Mouse (Mus musculus) MEL (cell line): ENCODE results near the gene Msrb1. TPM values are rescaled to one million over a fixed set of nuclear protein-coding genes. Genes with fewer than 3 reads are reported as not detected.

Source experiments
- DNase-seq: peaks from one replicate; pipeline ENCODE4 v3.0.0; 2011; ENCODE audit warnings: low read depth, low spot score
- H3K27ac ChIP-seq: 2 replicates; pipeline ENCODE4 v1.5.1; 2012; ENCODE audit warnings: low read depth, mild to moderate bottlenecking, control low read depth, low read length, moderate library complexity; ENCODE audit not compliant: control insufficient read depth
- H3K27me3 ChIP-seq, 2 experiments: fragments of 150-350 bp in 1 of 2; sonication (generic) in 1 of 2; 2 replicates each; pipeline ENCODE4 v1.6.1; 2012; ENCODE audit warnings: low read length in 2 of 2, mild to moderate bottlenecking in 2 of 2, improper control_type of control experiment in 1 of 2, moderate library complexity in 1 of 2; ENCODE audit not compliant: insufficient read depth in 2 of 2, control insufficient read depth in 1 of 2
- H3K36me3 ChIP-seq, 2 experiments: 2 replicates each; pipeline ENCODE4 v1.6.1; 2012 to 2014; ENCODE audit warnings: low read length in 2 of 2, improper control_type of control experiment in 1 of 2, inconsistent platforms in 1 of 2, mild to moderate bottlenecking in 1 of 2; ENCODE audit not compliant: insufficient read depth in 2 of 2, control insufficient read depth in 1 of 2
- H3K4me1 ChIP-seq, 2 experiments: fragments of 150-350 bp in 1 of 2; sonication (generic) in 1 of 2; 2 replicates each; pipeline ENCODE4 v1.6.1; 2012; ENCODE audit warnings: low read length in 2 of 2, improper control_type of control experiment in 1 of 2, mild to moderate bottlenecking in 1 of 2; ENCODE audit not compliant: insufficient read depth in 2 of 2, control insufficient read depth in 1 of 2
- H3K4me3 ChIP-seq, 2 experiments: fragments of 150-350 bp in 1 of 2; sonication (generic) in 1 of 2; 2 replicates each; pipeline ENCODE4 v1.5.1; 2012; ENCODE audit warnings: low read depth in 2 of 2, low read length in 2 of 2, mild to moderate bottlenecking in 2 of 2, moderate library complexity in 2 of 2, control low read depth in 1 of 2, improper control_type of control experiment in 1 of 2; ENCODE audit not compliant: control insufficient read depth in 1 of 2, insufficient read depth in 1 of 2
- H3K79me2 ChIP-seq: 2 replicates; pipeline ENCODE4 v1.6.1; 2012; ENCODE audit warnings: mild to moderate bottlenecking, low read length, moderate library complexity; ENCODE audit not compliant: control insufficient read depth, poor library complexity, insufficient read depth
- H3K9ac ChIP-seq: 2 replicates; pipeline ENCODE4 v1.6.1; 2012; ENCODE audit warnings: low read depth, mild to moderate bottlenecking, control low read depth, low read length, moderate library complexity; ENCODE audit not compliant: control insufficient read depth, poor library complexity, severe bottlenecking
- H3K9me3 ChIP-seq: fragments of 150-350 bp; sonication (generic); replicated peaks from 2 replicates; pipeline ENCODE4 v1.6.1; 2012; ENCODE audit warnings: mild to moderate bottlenecking, low read length, improper control_type of control experiment, moderate library complexity; ENCODE audit not compliant: insufficient read depth
- BHLHE40 ChIP-seq: IDR thresholded peaks from 2 replicates; pipeline ENCODE4 v1.6.1; 2012; ENCODE audit warnings: low read depth, mild to moderate bottlenecking, inconsistent platforms, low read length, improper control_type of control experiment, borderline replicate concordance
- CTCF ChIP-seq, 3 experiments: IDR thresholded peaks in 2 of 3; conservative IDR thresholded peaks in 1 of 3; 2 replicates each; pipeline ENCODE4 v1.5.1; 2011 to 2012; ENCODE audit warnings: low read length in 3 of 3, low read depth in 2 of 3, mild to moderate bottlenecking in 2 of 3, improper control_type of control experiment in 1 of 3, inconsistent platforms in 1 of 3, mixed read lengths in 1 of 3, moderate library complexity in 1 of 3; ENCODE audit not compliant: control insufficient read depth in 1 of 3, insufficient read depth in 1 of 3, poor library complexity in 1 of 3, severe bottlenecking in 1 of 3
- ELF1 ChIP-seq: IDR thresholded peaks from 2 replicates; pipeline ENCODE4 v1.6.1; 2014; ENCODE audit warnings: low read depth, mild to moderate bottlenecking, inconsistent platforms, low read length, improper control_type of control experiment, moderate library complexity
- EP300 ChIP-seq, 2 experiments: IDR thresholded peaks; 2 replicates each; pipeline ENCODE4 v1.6.1; 2011; ENCODE audit warnings: improper control_type of control experiment in 2 of 2, low read length in 2 of 2, low read depth in 1 of 2, mild to moderate bottlenecking in 1 of 2
- GABPA ChIP-seq: IDR thresholded peaks from 2 replicates; pipeline ENCODE4 v1.6.1; 2012; ENCODE audit warnings: low read depth, mild to moderate bottlenecking, inconsistent platforms, low read length, improper control_type of control experiment, moderate library complexity
- GATA1 ChIP-seq: IDR thresholded peaks from 2 replicates; pipeline ENCODE4 v1.6.1; 2011; ENCODE audit warnings: low read depth, low read length, improper control_type of control experiment
- JUND ChIP-seq: IDR thresholded peaks from 2 replicates; pipeline ENCODE4 v1.6.1; 2011; ENCODE audit warnings: low read depth, mild to moderate bottlenecking, improper control_type of control experiment, low read length
- MAFK ChIP-seq: IDR thresholded peaks from 2 replicates; pipeline ENCODE4 v1.6.1; 2011; ENCODE audit warnings: low read depth, mild to moderate bottlenecking, low read length, improper control_type of control experiment, borderline replicate concordance
- MAX ChIP-seq: IDR thresholded peaks from 2 replicates; pipeline ENCODE4 v1.6.1; 2011; ENCODE audit warnings: low read length, improper control_type of control experiment
- MXI1 ChIP-seq: IDR thresholded peaks from 2 replicates; pipeline ENCODE4 v1.6.1; 2011; ENCODE audit warnings: mild to moderate bottlenecking, low read depth, low read length, improper control_type of control experiment
- MYC ChIP-seq: IDR thresholded peaks from 2 replicates; pipeline ENCODE4 v1.6.1; 2011; ENCODE audit warnings: low read depth, mild to moderate bottlenecking, low read length, improper control_type of control experiment, moderate library complexity
- POLR2A ChIP-seq, 2 experiments: IDR thresholded peaks; 2 replicates each; pipeline ENCODE4 v1.6.1; 2011 to 2012; ENCODE audit warnings: low read length in 2 of 2, mild to moderate bottlenecking in 2 of 2, control low read depth in 1 of 2, improper control_type of control experiment in 1 of 2, low read depth in 1 of 2, moderate library complexity in 1 of 2; ENCODE audit not compliant: control insufficient read depth in 1 of 2, insufficient read depth in 1 of 2, poor library complexity in 1 of 2
- POLR2AphosphoS2 ChIP-seq: IDR thresholded peaks from 2 replicates; pipeline ENCODE4 v1.6.1; 2011; ENCODE audit warnings: low read length, improper control_type of control experiment
- RAD21 ChIP-seq: IDR thresholded peaks from 2 replicates; pipeline ENCODE4 v1.6.1; 2011; ENCODE audit warnings: mild to moderate bottlenecking, low read depth, low read length, improper control_type of control experiment
- SMC3 ChIP-seq: IDR thresholded peaks from 2 replicates; pipeline ENCODE4 v1.6.1; 2011; ENCODE audit warnings: low read depth, low read length, improper control_type of control experiment
- TAL1 ChIP-seq: IDR thresholded peaks from 2 replicates; pipeline ENCODE4 v1.6.1; 2012; ENCODE audit warnings: mild to moderate bottlenecking, inconsistent platforms, low read length, moderate library complexity, mixed read lengths
- UBTF ChIP-seq: IDR thresholded peaks from 2 replicates; pipeline ENCODE4 v1.6.1; 2012; ENCODE audit warnings: low read depth, mild to moderate bottlenecking, inconsistent platforms, low read length, improper control_type of control experiment, moderate library complexity, borderline replicate concordance; ENCODE audit not compliant: insufficient read depth
- USF1 ChIP-seq: IDR thresholded peaks from 2 replicates; pipeline ENCODE4 v1.6.1; 2014; ENCODE audit warnings: low read depth, mild to moderate bottlenecking, inconsistent platforms, low read length, improper control_type of control experiment, moderate library complexity
- USF2 ChIP-seq, 2 experiments: IDR thresholded peaks; 2 replicates each; pipeline ENCODE4 v1.6.1; 2011 to 2012; ENCODE audit warnings: improper control_type of control experiment in 2 of 2, low read length in 2 of 2, borderline replicate concordance in 1 of 2, inconsistent platforms in 1 of 2, low read depth in 1 of 2, mild to moderate bottlenecking in 1 of 2; ENCODE audit not compliant: insufficient read depth in 1 of 2
- ZNF384 ChIP-seq: IDR thresholded peaks from 2 replicates; pipeline ENCODE4 v1.6.1; 2012; ENCODE audit warnings: low read depth, mild to moderate bottlenecking, inconsistent platforms, low read length, improper control_type of control experiment
- polyA plus RNA-seq, 2 experiments: library from polyadenylated mRNA; stranded (reverse) in 1 of 2; unstranded in 1 of 2; fragments of >175 nt in 1 of 2; fragments of >200 nt in 1 of 2; gene quantifications; 2 replicates each; pipeline versions ENCODE4 v1.2.1 to v1.2.4; 2012; ENCODE audit warnings: low replicate concordance in 2 of 2, low read depth in 1 of 2; ENCODE audit not compliant: insufficient read length in 2 of 2, insufficient read depth in 1 of 2, missing spikeins in 1 of 2
- total RNA-seq: library from RNA; depleted of rRNA; stranded (reverse); fragments of 300-350 nt; gene quantifications from 2 replicates; pipeline ENCODE4 v1.2.3, GENCODE M21; 2012

Msrb1 gene
- total and polyA plus RNA-seq, 3 experiments, result 31.9 to 58.6 TPM; not detected in 1

GRCm38 (mm10) chr17:24735446-24735845 lies 996 bp upstream of the Msrb1 start:
- DNase-seq, result no peak
- no peak for TF ChIP-seq POLR2A (IDR thresholded peaks at IDR 0.05; ENCODE audit: control insufficient read depth in 1 of 2, insufficient read depth in 1 of 2, low read depth in 1 of 2, low read length in 2 of 2, poor library complexity in 1 of 2)
- no peak for TF ChIP-seq MXI1
- TF ChIP-seq GATA1, result no peak
- no peak for TF ChIP-seq MAX
- no peak for TF ChIP-seq POLR2AphosphoS2
- TF ChIP-seq SMC3, result no peak
- no peak for TF ChIP-seq TAL1
- TF ChIP-seq JUND, result no peak
- no peak for TF ChIP-seq RAD21
- no peak for TF ChIP-seq MYC
- TF ChIP-seq GABPA, result no peak
- TF ChIP-seq USF1, result no peak
- no peak for TF ChIP-seq BHLHE40
- no peak for TF ChIP-seq UBTF
- TF ChIP-seq ELF1, result no peak
- TF ChIP-seq EP300 (IDR thresholded peaks at IDR 0.05; ENCODE audit: low read depth in 1 of 2, low read length in 2 of 2), result no peak
- H3K4me1 ChIP-seq, result peaks cover 0 to 17% of the 10 kb centered on the region in 2 experiments; a peak in 2 of 4 replicates
- peaks cover 0 to 10% of the 10 kb centered on the region in 2 experiments; a peak in 1 of 4 replicates for H3K36me3 ChIP-seq
- peak overlapping the region; percentile 69 to 76 for H3K4me3 ChIP-seq
- H3K79me2 ChIP-seq, result peaks cover 2% of the 10 kb centered on the region; the same call in 1 of the 2 replicates
- no peaks in the 10 kb centered on the region for H3K9me3 ChIP-seq
- no peak overlapping the region; the same call in 1 of the 2 replicates for H3K27ac ChIP-seq
- H3K9ac ChIP-seq, result peak overlapping the region; percentile 83
- H3K27me3 ChIP-seq, result no peaks in the 10 kb centered on the region

GRCm38 (mm10) chr17:24737135-24737810 lies 831 bp downstream of the Msrb1 start:
- TF ChIP-seq ZNF384 (no peak), TAL1 (no peak), CTCF (IDR thresholded peaks at IDR 0.05 in 2 of 3, conservative IDR thresholded peaks at IDR 0.05 in 1 of 3; ENCODE audit: control insufficient read depth in 1 of 3, insufficient read depth in 1 of 3, low read depth in 2 of 3, low read length in 3 of 3, poor library complexity in 1 of 3, severe bottlenecking in 1 of 3) (peak in 2 of 3 experiments; percentile 14 to 21; a peak in 2 of 6 replicates), MAFK (no peak), USF2 (IDR thresholded peaks at IDR 0.05; ENCODE audit: borderline replicate concordance in 1 of 2, insufficient read depth in 1 of 2, low read depth in 1 of 2, low read length in 2 of 2) (no peak)
- H3K36me3 ChIP-seq, result peaks cover 0 to 10% of the 10 kb centered on the region in 2 experiments; a peak in 1 of 4 replicates
- H3K79me2 ChIP-seq, result peaks cover 2% of the 10 kb centered on the region; the same call in 1 of the 2 replicates
- peaks cover 0 to 17% of the 10 kb centered on the region in 2 experiments; a peak in 2 of 4 replicates for H3K4me1 ChIP-seq
- H3K9me3 ChIP-seq, result no peaks in the 10 kb centered on the region
- peak overlapping the region; percentile 28; the same call in 1 of the 2 replicates for H3K9ac ChIP-seq
- no peak overlapping the region for H3K27ac ChIP-seq
- peak; percentile 47 for DNase-seq
- H3K27me3 ChIP-seq, result no peaks in the 10 kb centered on the region
- H3K4me3 ChIP-seq, result peak overlapping the region; percentile 90 to 93; a peak in 3 of 4 replicates
